Mouse (Mus musculus): Measurements from ENCODE around the gene Thsd4.

Thsd4 gene

GRCm38 (mm10) chr9:60380550-60380949 lies 141.3 kb downstream of the Thsd4 start:
- DNase-seq (ENCODE audit: low read depth) = no peak

DNA sequence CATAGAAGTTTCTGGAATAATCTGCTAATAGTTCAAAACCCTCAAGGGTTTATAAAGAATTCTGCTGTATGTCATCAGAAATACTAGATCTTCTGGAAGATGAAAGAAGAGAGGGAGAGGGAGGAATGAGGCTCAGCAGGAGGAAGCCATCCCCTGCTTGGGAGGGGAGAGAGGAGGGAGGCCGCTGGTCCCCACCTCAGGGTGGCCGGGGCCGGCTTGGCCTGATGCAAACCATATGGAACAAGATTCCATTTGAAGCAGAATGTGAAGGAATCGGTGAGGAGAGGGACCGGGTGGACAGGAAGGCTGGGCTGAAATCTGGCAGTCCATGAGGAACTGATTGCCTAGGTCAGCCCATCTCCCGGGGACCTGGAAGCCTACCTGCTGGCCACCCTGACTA lies 143.6 kb downstream of the Thsd4 start:
- no peak for DNase-seq (ENCODE audit: low read depth)

GRCm38 (mm10) chr9:60373161-60373737 lies 148.6 kb downstream of the Thsd4 start:
- DNase-seq (ENCODE audit: low read depth) = no peak

- DNase-seq (ENCODE audit: low read depth) = no peak
These were observed 153.3 kb downstream of the Thsd4 start for GRCm38 (mm10) chr9:60368516-60368915.

- DNase-seq (ENCODE audit: low read depth) = peak; percentile 34
These were observed 154.1 kb downstream of the Thsd4 start for GRCm38 (mm10) chr9:60367617-60368305.

- no peak for DNase-seq (ENCODE audit: low read depth)
These were observed 157.6 kb downstream of the Thsd4 start for GRCm38 (mm10) chr9:60364166-60364781.

DNA sequence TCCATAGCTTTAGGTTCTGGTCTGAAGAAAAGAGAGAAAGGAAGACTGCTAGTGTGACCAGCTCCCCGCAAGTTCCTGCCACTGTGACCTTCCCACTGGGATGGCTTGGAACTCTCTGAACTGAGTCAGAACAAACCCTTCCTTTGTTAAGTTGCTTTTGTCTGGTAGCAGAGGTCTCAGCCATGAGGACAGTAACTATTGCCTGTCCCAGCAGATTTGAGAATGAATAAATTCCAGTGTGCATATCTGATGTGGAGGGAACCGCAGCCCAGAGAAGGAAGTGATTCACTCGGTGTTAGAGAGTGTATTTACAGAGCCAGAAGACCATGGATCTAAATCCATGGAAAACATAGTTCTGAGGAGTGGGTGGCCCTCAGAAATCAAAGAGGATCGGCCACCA lies 169.5 kb downstream of the Thsd4 start:
- no peak for DNase-seq (ENCODE audit: low read depth)

GRCm38 (mm10) chr9:60351153-60351552 lies 170.7 kb downstream of the Thsd4 start:
- DNase-seq (ENCODE audit: low read depth) = no peak

- no peak for DNase-seq (ENCODE audit: low read depth)
These were observed 185.7 kb downstream of the Thsd4 start for GRCm38 (mm10) chr9:60336147-60336546.

GRCm38 (mm10) chr9:60335455-60335854 lies 186.4 kb downstream of the Thsd4 start:
- no peak for DNase-seq (ENCODE audit: low read depth)

- no peak for DNase-seq (ENCODE audit: low read depth)
These were observed 191.9 kb downstream of the Thsd4 start for GRCm38 (mm10) chr9:60329911-60330310.

DNA sequence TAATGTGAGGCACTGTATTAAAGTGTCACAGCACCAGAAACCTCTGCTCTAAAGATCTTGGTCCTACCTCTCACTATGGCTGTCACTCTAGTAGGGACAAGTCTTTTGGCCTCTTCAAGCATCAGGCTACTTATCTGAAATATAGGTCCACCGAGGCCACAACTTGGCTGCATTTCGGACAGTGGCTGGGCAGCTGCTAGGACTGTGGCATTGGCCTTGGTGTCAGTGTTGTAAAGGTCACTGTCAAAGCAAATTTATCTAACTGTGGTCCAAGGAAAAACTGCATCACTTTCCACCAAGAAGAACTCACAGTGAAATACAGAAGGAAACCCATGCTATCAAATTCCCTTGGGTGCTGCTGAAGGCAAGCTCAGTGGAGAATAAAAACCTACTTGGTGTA lies 197.1 kb downstream of the Thsd4 start:
- no peak for DNase-seq (ENCODE audit: low read depth)

GRCm38 (mm10) chr9:60323435-60323834 lies 198.4 kb downstream of the Thsd4 start:
- no peak for DNase-seq (ENCODE audit: low read depth)

DNA sequence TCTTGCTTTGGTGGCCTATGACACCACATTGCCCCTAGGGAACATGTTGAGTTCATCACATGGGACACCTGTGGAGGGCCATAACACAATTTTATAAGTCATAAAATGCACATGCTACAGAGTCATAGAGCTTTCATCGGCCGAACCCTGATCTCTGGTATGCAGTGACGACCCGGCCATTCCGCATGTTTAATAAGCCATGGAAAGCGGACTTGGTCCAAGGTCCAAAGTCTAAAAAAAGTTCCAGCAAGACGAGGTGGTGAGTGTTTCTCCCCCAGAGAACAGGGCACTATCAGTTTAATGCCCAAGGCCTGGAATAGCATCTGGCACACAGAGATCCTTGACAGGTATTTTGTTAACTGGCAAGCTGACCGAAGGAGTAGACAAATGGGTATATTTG lies 204.6 kb downstream of the Thsd4 start:
- DNase-seq (ENCODE audit: low read depth) = no peak

- DNase-seq (ENCODE audit: low read depth) = no peak
These were observed 205.3 kb downstream of the Thsd4 start for GRCm38 (mm10) chr9:60316510-60316909.

DNA sequence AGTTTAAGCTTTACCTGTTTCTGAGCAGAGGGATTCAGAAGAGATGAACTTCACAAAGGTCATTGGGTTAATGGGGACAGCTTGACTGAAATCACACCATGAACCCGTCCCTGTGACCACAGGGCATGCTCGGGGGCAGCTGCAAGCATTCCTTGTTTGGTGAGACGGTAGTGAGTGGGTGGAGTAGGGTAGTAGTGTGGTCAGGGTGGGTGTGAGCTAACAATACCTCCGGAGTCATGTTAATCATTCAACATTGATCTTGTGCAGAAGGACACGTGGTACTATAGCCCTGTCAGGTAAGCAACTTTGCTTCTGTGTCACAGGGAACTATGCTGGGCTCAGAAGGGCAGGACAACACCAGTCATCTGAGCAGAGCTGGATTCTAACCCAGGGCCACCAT lies 206.3 kb downstream of the Thsd4 start:
- no peak for DNase-seq (ENCODE audit: low read depth)

DNA sequence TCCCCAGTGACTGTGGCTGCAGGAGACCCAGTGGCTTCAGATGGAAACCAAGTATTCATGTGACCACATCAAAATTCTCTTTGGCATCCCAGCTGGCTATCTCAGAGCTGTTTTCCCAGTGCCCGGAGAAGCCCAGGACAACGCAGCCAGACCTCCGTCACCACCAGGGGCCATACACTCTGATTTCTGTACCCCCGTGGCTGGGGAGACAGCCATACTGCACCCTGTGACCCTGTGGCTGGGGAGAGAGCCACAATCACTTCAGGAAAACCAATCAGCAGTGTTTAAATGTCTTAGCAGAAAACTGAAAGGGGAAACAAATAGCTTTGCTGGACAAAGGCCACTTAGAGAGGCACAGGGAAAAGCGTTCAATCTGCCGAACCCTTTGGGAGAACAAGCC lies 208.2 kb downstream of the Thsd4 start:
- no peak for DNase-seq (ENCODE audit: low read depth)

GRCm38 (mm10) chr9:60312670-60313069 lies 209.2 kb downstream of the Thsd4 start:
- no peak for DNase-seq (ENCODE audit: low read depth)

DNA sequence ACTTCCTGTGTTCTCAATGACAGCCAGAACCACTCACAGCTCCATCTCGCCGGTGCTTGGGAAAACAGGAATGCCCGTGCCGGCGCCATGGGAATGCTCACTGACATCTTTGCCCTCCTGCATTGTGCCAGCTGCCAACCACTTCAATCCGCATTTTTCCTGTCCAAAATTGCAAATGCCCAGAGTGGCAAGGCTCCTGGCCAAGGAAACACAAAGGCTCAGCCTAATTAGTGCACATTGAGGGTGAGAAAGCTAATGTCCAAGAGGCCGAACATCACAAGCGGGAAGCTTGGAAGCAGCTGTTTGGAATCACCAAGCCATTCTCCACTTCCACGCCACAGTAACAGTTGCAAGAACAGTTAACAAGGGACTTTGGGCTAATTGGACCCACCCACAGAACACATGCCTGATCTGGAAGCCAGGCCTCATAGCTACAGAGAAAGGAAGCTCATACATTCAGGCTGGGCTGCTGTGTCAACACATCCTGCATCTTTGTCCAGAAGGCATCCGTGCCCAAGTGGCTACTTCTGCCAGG lies 210.2 kb downstream of the Thsd4 start:
- no peak for DNase-seq (ENCODE audit: low read depth)

- no peak for DNase-seq (ENCODE audit: low read depth)
These were observed 211.0 kb downstream of the Thsd4 start for GRCm38 (mm10) chr9:60310741-60311317.

- no peak for DNase-seq (ENCODE audit: low read depth)
These were observed 211.8 kb downstream of the Thsd4 start for GRCm38 (mm10) chr9:60309786-60310711.

DNA sequence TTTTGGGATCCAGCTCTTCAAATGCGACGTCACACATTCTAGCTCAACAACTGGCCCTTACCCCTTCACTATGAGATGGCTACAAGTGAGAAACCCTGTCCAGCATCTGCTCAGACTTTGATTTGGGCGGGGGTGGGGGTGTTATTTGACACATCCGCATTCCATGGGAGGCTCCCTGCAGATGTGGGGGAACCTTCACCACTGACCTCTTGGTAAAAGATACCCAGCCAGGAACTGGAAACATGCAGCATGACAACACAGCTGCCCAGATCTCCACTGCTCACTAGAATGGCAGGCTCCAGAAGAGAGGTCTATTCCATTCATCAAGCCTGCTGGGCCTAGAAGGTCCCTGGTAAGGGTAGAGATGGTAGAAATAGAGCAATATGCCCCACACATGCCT lies 213.7 kb downstream of the Thsd4 start:
- no peak for DNase-seq (ENCODE audit: low read depth)
